Mouse (Mus musculus) liver (tissue): ENCODE data around the gene Gm20736.
"Not testable (repeated sequence)": the region's sequence is repeated elsewhere in the genome, so short reads cannot be mapped to it uniquely, and the experiment has no call there.

ENCODE experiments used
- DNase-seq: peaks from one replicate; pipeline ENCODE4 v3.0.0-alpha.2; 2020; ENCODE audit warnings: mixed read lengths

Gm20736 gene

DNA sequence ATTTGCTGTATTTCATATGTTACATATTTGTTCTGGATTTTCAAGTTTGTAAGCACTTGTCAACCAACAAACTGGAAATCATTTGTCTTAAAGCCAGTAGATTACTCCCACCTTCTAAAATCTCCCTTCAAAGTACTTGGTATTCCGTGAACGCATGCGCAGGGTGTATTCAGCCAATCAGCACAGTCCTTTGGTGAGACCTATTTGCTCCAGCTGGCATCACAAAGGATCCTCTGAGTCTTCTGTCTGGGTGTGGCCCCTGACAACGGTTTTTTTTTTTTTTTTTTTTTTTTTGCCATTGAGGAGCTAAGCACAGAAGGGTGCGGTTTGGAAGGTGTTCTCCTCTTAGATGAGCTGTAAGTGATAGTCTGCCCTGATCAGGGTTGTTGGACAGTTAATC lies at the start of gene Gm20736:
TSS of gene Gm20736 (plus strand) at position 301 of the 400 bp plus-strand sequence.
- DNase-seq: not testable (repeated sequence)
